Mouse (Mus musculus) G1E (cell line): ENCODE data around the gene Slc26a1. TPM values are rescaled to one million over a fixed set of nuclear protein-coding genes. Genes with fewer than 3 reads are reported as not detected.

Experiments used
- ATAC-seq: 2 replicates; pipeline ENCODE4 v1.8.0; 2016; ENCODE audit warnings: mild to moderate bottlenecking; ENCODE audit not compliant: insufficient number of reproducible peaks, poor library complexity, low FRiP score, severe bottlenecking; ENCODE audit errors: extremely low read depth
- DNase-seq: peaks from one replicate; pipeline ENCODE4 v3.0.0; 2012; ENCODE audit warnings: low spot score
- H3K27me3 ChIP-seq: 2 replicates; pipeline ENCODE4 v1.6.1; 2012; ENCODE audit warnings: mild to moderate bottlenecking, low read length, inconsistent platforms; ENCODE audit not compliant: insufficient read depth
- H3K36me3 ChIP-seq: replicated peaks from 2 replicates; pipeline ENCODE3; 2012; ENCODE audit warnings: mild to moderate bottlenecking, inconsistent platforms
- H3K4me1 ChIP-seq: 2 replicates; pipeline ENCODE4 v1.6.1; 2012; ENCODE audit warnings: low read depth, low read length, inconsistent platforms, mixed read lengths; ENCODE audit not compliant: insufficient read depth
- H3K4me3 ChIP-seq: 2 replicates; pipeline ENCODE4 v1.5.1; 2012; ENCODE audit warnings: low read depth, mild to moderate bottlenecking, inconsistent platforms, low read length, moderate library complexity, mixed read lengths
- H3K9me3 ChIP-seq: replicated peaks from 2 replicates; pipeline ENCODE4 v1.6.1; 2012; ENCODE audit warnings: inconsistent platforms
- CTCF ChIP-seq: IDR thresholded peaks from 2 replicates; pipeline ENCODE4 v1.5.1; 2012; ENCODE audit warnings: low read depth, low read length, inconsistent platforms, mixed read lengths
- GATA1 ChIP-seq: IDR thresholded peaks from 2 replicates; pipeline ENCODE4 v1.6.1; 2012; ENCODE audit warnings: borderline replicate concordance, low read length, inconsistent platforms, mixed read lengths
- GATA2 ChIP-seq: IDR thresholded peaks from 2 replicates; pipeline ENCODE4 v1.6.1; 2012; ENCODE audit warnings: low read depth, low read length, inconsistent platforms, borderline replicate concordance
- POLR2AphosphoS5 ChIP-seq: IDR thresholded peaks from 2 replicates; pipeline ENCODE4 v1.6.1; 2012; ENCODE audit warnings: low read depth, low read length, inconsistent platforms; ENCODE audit not compliant: insufficient replicate concordance
- TAL1 ChIP-seq: conservative IDR thresholded peaks from 2 replicates; pipeline ENCODE4 v1.6.1; 2012; ENCODE audit warnings: low read depth, low read length, inconsistent platforms, mixed read lengths
- polyA plus RNA-seq: library from polyadenylated mRNA; stranded (reverse); fragments of >175 nt; gene quantifications from 2 replicates; pipeline ENCODE4 v1.2.3, GENCODE M21; 2012
- total RNA-seq, 2 experiments: library from RNA; stranded (forward) in 1 of 2; stranded (reverse) in 1 of 2; fragments of 200-1000 nt in 1 of 2; fragments of >200 nt in 1 of 2; fragmentation: Nextera tagmentation in 1 of 2; gene quantifications; 2 replicates each; pipeline ENCODE4 v1.2.3; 2014 to 2017

Slc26a1 gene
- total and polyA plus RNA-seq, 3 experiments = 0.93 to 2.0 (median 1.2) TPM

GRCm38 (mm10) chr5:108655381-108655780, 20.0 kb downstream of the Slc26a1 start:
- Histone ChIP-seq H3K4me1 (peaks cover 49% of the 10 kb centered on the region), H3K36me3 (peaks cover 91% of the 10 kb centered on the region), H3K4me3 (no peak overlapping the region), H3K9me3 (no peaks in the 10 kb centered on the region), H3K27me3 (no peaks in the 10 kb centered on the region)
- TF ChIP-seq GATA2 (no peak), GATA1 (no peak), CTCF (no peak), TAL1 (no peak), POLR2AphosphoS5 (no peak)
- ATAC-seq (no peak), DNase-seq (no peak)

GRCm38 (mm10) chr5:108654444-108654990, 20.9 kb downstream of the Slc26a1 start:
- ATAC-seq = no peak
- Histone ChIP-seq H3K4me1 (peaks cover 41% of the 10 kb centered on the region), H3K27me3 (no peaks in the 10 kb centered on the region), H3K36me3 (peaks cover 99% of the 10 kb centered on the region), H3K9me3 (no peaks in the 10 kb centered on the region), H3K4me3 (no peak overlapping the region)
- TF ChIP-seq TAL1 (no peak), POLR2AphosphoS5 (no peak), GATA1 (no peak), CTCF (no peak), GATA2 (no peak)
- no peak for DNase-seq

GRCm38 (mm10) chr5:108653341-108653740, 22.0 kb downstream of the Slc26a1 start:
- H3K36me3 ChIP-seq = peaks cover 99% of the 10 kb centered on the region
- ATAC-seq (no peak), DNase-seq (no peak)
- no peaks in the 10 kb centered on the region for H3K27me3 ChIP-seq
- no peak overlapping the region for H3K4me3 ChIP-seq
- H3K4me1 ChIP-seq = peaks cover 29% of the 10 kb centered on the region
- H3K9me3 ChIP-seq = no peaks in the 10 kb centered on the region
- TF ChIP-seq POLR2AphosphoS5 (no peak), GATA2 (no peak), GATA1 (no peak), CTCF (no peak), TAL1 (no peak)

GRCm38 (mm10) chr5:108651823-108652222, 23.5 kb downstream of the Slc26a1 start:
- Histone ChIP-seq H3K4me3 (no peak overlapping the region), H3K9me3 (no peaks in the 10 kb centered on the region), H3K27me3 (no peaks in the 10 kb centered on the region), H3K36me3 (peaks cover 100% of the 10 kb centered on the region), H3K4me1 (peaks cover 23% of the 10 kb centered on the region)
- 0 out of 2 replicates have a peak, but pooled peaks have one; percentile 46 for ATAC-seq
- peak; percentile 7; the same call in 1 of the 2 replicates for TF ChIP-seq CTCF
- TF ChIP-seq GATA1 = no peak
- TF ChIP-seq TAL1 = no peak
- DNase-seq = no peak

GRCm38 (mm10) chr5:108651136-108651720, 24.1 kb downstream of the Slc26a1 start:
- TF ChIP-seq GATA1 = no peak
- TF ChIP-seq CTCF = no peak
- no peak for TF ChIP-seq GATA2
- no peak for TF ChIP-seq POLR2AphosphoS5
- TF ChIP-seq TAL1 = no peak
- DNase-seq = no peak
- no peak for ATAC-seq
- H3K36me3 ChIP-seq = peaks cover 100% of the 10 kb centered on the region
- H3K27me3 ChIP-seq = no peaks in the 10 kb centered on the region
- H3K9me3 ChIP-seq = no peaks in the 10 kb centered on the region
- H3K4me1 ChIP-seq = peaks cover 20% of the 10 kb centered on the region
- H3K4me3 ChIP-seq = no peak overlapping the region

GRCm38 (mm10) chr5:108650341-108650740, 25.0 kb downstream of the Slc26a1 start:
- TF ChIP-seq TAL1 (no peak), POLR2AphosphoS5 (no peak), GATA2 (no peak), GATA1 (no peak), CTCF (no peak)
- Histone ChIP-seq H3K36me3 (peaks cover 100% of the 10 kb centered on the region), H3K4me3 (no peak overlapping the region), H3K9me3 (no peaks in the 10 kb centered on the region), H3K27me3 (no peaks in the 10 kb centered on the region), H3K4me1 (peaks cover 15% of the 10 kb centered on the region)
- DNase-seq (no peak), ATAC-seq (no peak)
